Mouse (Mus musculus): Measurements from ENCODE around the gene Pan2. TPM values are rescaled to one million over a fixed set of nuclear protein-coding genes. Genes with fewer than 3 reads are reported as not detected.
"Not testable (repeated sequence)": the region's sequence is repeated elsewhere in the genome, so short reads cannot be mapped to it uniquely, and the experiment has no call there.

The Pan2 gene
- polyA plus RNA-seq, 1 experiment: 0.31 TPM

DNA sequence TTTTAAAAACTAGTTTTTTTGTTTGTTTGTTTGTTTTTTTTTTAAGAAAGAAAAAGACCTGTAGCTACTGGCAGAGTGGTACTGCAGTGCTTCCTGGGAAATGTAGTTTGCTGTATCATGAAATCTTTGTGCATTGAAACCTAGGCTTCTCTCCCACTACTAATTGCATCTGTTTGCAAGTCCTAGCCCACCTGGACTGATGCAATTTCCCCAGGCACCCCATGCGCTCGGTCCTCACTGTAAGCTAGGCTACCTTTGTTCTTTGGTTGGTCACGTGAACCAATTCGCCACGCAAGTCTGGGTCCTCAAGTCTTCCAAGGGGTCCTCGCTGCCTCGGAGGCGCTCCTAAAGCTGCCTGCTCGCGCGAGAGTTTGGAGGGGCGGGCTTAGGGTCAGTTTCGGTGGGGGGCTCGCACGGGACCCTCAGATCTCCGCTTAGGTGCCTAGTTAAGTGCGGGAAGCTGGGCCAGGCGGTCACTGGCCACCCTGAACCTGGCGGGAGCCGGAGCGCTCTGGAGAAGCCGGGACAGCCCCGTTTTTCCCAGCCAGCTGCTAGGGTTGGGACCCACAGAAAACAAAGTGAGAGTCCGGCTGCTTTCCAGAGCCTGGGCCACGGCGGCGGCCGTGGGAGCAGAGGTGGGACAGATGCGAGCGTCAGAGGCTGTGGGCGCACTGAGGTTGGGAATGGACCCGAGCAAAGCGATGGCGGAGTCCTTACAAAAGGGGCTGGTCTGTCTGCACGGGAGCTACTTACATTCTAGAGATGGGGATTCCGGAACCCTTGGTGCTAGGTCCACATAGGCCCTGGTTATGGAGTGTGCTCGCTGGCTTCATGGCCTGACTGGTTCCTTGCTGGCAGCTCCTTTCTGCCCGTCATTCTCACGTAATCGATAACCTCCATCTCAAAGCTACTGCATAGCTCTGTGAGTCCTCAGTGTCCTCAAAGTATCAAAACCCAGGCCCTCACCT lies 19.3 kb downstream of the Pan2 start, which contains the start of gene Cnpy2:
Cnpy2 (plus strand) TSS at position 319 of the 968 bp plus-strand sequence.
- Histone ChIP-seq H3K36me3 (ENCODE audit: control insufficient read depth) (peaks cover 61% of the 10 kb centered on the region), H3K4me3 (replicated peaks) (peak within 1 kb of the TSS; percentile 80), H3K9me3 (ENCODE audit: control insufficient read depth, low read length) (no peaks in the 10 kb centered on the region), H3K4me1 (ENCODE audit: control insufficient read depth) (peaks cover 28% of the 10 kb centered on the region), H3K27me3 (ENCODE audit: control insufficient read depth) (no peaks in the 10 kb centered on the region)
- peak; percentile 84 for TF ChIP-seq GATA1 (IDR thresholded peaks at IDR 0.05; ENCODE audit: low read length)
- no peak for TF ChIP-seq TAL1 (IDR thresholded peaks at IDR 0.05; ENCODE audit: low read length)

DNA sequence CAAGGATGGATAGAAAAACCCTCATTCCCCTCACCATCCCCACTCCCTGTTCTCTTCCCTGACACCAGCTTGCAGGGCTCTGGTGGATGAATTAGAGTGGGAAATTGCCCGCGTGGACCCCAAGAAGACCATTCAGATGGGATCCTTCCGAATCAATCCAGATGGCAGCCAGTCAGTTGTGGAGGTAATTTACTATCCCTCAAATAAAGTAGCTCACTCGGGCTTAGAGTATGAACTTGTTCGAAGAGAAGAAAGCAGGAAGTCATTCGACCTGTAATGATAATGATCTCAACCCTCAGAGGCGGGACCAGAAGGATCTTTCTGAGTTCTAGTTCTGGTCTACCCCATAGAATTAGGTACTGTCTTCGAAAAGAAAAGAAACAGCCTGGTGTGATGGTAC lies 20.4 kb downstream of the Pan2 start:
- Histone ChIP-seq H3K4me3 (replicated peaks) (peak overlapping the region; percentile 80), H3K27me3 (ENCODE audit: control insufficient read depth) (no peaks in the 10 kb centered on the region), H3K4me1 (ENCODE audit: control insufficient read depth) (peaks cover 28% of the 10 kb centered on the region), H3K36me3 (ENCODE audit: control insufficient read depth) (peaks cover 58% of the 10 kb centered on the region), H3K9me3 (ENCODE audit: control insufficient read depth, low read length) (no peaks in the 10 kb centered on the region)
- TF ChIP-seq GATA1 (IDR thresholded peaks at IDR 0.05; ENCODE audit: low read length) (no peak), TAL1 (IDR thresholded peaks at IDR 0.05; ENCODE audit: low read length) (no peak)

DNA sequence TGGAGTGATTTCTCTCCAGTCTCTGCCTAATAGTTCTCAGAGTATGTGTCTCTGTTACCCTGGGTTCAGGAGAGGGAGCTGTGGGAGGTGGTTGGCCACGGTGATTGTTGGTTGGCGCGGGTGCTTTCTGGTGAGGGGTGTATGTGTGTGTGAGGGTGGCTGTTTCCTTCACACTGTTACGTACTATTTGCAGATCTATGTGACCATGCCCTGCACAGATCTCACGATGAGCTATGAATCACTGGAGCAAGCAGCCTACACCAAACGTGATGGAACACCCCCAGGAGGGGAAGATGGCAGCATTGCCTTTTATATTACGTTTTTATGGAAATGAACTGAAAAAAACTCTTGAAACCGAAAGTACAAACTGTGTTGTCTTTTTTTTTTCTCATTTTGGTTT lies 23.7 kb downstream of the Pan2 start:
- Histone ChIP-seq H3K36me3 (ENCODE audit: control insufficient read depth) (peaks cover 35% of the 10 kb centered on the region), H3K4me3 (replicated peaks) (no peak overlapping the region), H3K9me3 (ENCODE audit: control insufficient read depth, low read length) (no peaks in the 10 kb centered on the region), H3K27me3 (ENCODE audit: control insufficient read depth) (no peaks in the 10 kb centered on the region), H3K4me1 (ENCODE audit: control insufficient read depth) (peaks cover 25% of the 10 kb centered on the region)
- TF ChIP-seq GATA1 (IDR thresholded peaks at IDR 0.05; ENCODE audit: low read length) (no peak), TAL1 (IDR thresholded peaks at IDR 0.05; ENCODE audit: low read length) (no peak)

DNA sequence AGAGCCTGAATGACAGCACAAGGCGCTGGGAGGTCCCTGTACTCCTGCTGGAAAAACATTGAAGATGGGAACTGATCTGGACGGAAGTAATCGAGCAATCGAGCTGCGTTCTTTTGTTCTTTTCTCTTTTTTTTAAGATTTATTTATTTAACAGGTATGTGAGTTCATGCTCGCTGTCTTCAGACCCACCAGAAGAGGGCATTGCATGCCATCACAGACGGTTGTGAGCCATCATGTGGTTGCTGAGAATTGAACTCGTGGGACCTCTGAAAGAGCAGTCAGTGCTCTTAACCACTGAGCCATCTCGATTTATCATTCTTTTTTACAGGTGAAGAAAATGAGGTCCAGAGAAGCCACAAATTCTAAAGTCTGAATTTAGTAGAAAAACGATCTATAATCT lies 24.5 kb downstream of the Pan2 start:
- peaks cover 35% of the 10 kb centered on the region for H3K36me3 ChIP-seq (ENCODE audit: control insufficient read depth)
- no peak for TF ChIP-seq TAL1 (IDR thresholded peaks at IDR 0.05; ENCODE audit: low read length)
- TF ChIP-seq GATA1 (IDR thresholded peaks at IDR 0.05; ENCODE audit: low read length): no peak
- no peaks in the 10 kb centered on the region for H3K27me3 ChIP-seq (ENCODE audit: control insufficient read depth)
- H3K4me3 ChIP-seq (replicated peaks): no peak overlapping the region
- H3K9me3 ChIP-seq (ENCODE audit: control insufficient read depth, low read length): no peaks in the 10 kb centered on the region
- H3K4me1 ChIP-seq (ENCODE audit: control insufficient read depth): peaks cover 21% of the 10 kb centered on the region

DNA sequence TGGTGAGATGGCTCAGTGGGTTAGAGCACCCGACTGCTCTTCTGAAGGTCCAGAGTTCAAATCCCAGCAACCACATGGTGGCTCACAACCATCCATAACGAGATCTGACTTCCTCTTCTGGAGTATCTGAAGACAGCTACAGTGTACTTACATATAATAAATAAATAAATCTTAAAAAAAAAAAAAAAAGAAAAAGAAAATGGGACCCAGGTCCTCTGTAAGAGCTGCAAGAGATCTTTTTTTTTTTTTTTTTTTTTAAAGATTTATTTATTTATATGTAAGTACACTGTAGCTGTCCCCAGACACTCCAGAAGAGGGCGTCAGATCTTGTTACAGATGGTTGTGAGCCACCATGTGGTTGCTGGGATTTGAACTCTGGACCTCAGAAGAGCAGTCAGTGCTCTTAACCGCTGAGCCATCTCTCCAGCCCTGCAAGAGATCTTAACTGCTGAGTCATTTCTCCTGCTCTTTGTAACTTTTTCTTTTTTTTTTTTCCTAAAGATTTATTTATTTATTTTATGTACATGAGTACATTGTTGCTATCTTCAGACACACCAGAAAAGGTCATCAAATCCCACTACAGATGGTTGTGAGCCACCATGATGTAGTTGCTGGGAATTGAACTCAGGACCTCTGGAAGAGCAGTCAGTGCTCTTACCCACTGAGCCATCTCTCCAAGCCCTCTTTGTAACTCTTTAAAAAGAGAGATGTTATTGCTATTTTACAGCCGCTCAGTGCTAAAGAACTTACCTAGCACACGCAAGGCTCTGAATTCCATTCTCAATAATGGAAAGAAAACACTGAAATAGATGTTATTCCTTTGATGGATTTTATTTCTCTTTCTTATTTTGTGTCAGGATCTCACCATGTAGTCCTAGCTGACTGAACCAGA lies 29.5 kb downstream of the Pan2 start:
- not testable (repeated sequence) for H3K4me3 ChIP-seq (replicated peaks); H3K9me3 ChIP-seq (ENCODE audit: control insufficient read depth, low read length); H3K27me3 ChIP-seq (ENCODE audit: control insufficient read depth)
- H3K4me1 ChIP-seq (ENCODE audit: control insufficient read depth): peaks cover 40% of the 10 kb centered on the region
- peaks cover 12% of the 10 kb centered on the region for H3K36me3 ChIP-seq (ENCODE audit: control insufficient read depth)

DNA sequence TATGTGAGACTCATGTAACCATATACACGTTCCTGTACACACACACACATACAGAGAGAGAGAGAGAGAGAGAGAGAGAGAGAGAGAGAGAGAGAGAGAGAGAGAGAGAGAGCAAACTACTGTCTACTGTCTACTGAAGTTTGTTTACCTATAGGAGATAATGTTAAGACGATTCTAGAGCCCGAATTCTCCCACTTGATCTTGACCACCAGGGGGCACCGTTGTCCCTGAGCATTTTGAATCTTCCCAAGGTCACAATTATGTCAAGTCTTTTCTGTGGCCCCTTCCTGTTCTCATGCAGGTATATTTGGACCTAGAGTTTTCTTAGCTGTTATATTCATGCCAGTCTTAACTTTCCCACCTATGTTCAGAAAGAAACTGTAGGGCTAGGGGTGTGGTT lies 32.4 kb downstream of the Pan2 start:
- H3K36me3 ChIP-seq (ENCODE audit: control insufficient read depth): peaks cover 19% of the 10 kb centered on the region
- H3K4me1 ChIP-seq (ENCODE audit: control insufficient read depth): peaks cover 66% of the 10 kb centered on the region
- TF ChIP-seq GATA1 (IDR thresholded peaks at IDR 0.05; ENCODE audit: low read length) (no peak), TAL1 (IDR thresholded peaks at IDR 0.05; ENCODE audit: low read length) (no peak)

DNA sequence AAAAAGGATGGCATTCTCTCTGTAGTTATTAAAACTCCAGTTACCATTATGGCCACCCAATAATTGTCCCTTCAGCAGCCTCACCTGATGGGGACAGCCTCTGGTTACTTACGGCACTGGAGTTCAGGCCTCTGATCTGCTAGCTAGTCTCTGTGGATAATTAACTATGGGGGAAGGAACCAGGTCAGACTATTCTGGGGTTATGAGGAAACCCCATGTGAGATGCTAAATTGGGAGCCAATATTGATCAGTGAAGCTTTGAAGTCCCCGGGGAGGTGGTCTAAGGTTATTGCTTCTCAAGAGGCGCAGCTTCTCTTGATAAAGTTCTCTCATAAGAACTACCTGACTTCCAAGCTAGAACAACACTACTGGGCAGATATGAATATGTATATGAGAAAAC lies 33.1 kb downstream of the Pan2 start:
- peaks cover 71% of the 10 kb centered on the region for H3K4me1 ChIP-seq (ENCODE audit: control insufficient read depth)
- peak overlapping the region; percentile 95 for H3K4me3 ChIP-seq (replicated peaks)
- no peaks in the 10 kb centered on the region for H3K27me3 ChIP-seq (ENCODE audit: control insufficient read depth)
- peaks cover 25% of the 10 kb centered on the region for H3K36me3 ChIP-seq (ENCODE audit: control insufficient read depth)
- H3K9me3 ChIP-seq (ENCODE audit: control insufficient read depth, low read length): no peaks in the 10 kb centered on the region
- TF ChIP-seq GATA1 (IDR thresholded peaks at IDR 0.05; ENCODE audit: low read length) (no peak), TAL1 (IDR thresholded peaks at IDR 0.05; ENCODE audit: low read length) (no peak)

More for the DNA sequence above, 32.4 kb downstream of the Pan2 start:
- Histone ChIP-seq H3K27me3 (ENCODE audit: control insufficient read depth) (no peaks in the 10 kb centered on the region), H3K9me3 (ENCODE audit: control insufficient read depth, low read length) (no peaks in the 10 kb centered on the region), H3K4me3 (replicated peaks) (peak overlapping the region; percentile 95)

DNA sequence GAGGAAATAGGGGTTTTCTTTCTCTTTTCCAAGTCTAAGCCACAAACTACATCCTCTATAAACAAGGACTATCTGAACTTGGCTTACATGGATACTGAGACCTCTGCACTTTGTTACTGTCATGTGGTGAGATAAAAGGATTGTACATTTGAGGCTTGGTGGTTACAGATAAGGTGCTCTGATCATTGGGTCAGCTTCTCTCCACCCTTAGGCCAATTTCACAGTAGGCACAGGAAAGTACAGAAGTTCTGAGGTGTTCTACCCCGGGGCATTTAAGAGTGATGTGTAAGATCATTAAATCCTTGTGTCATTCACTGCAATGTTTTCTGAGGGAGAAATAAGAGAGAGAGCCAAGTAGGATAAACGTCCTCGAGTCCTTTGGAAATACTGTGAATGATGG lies 33.5 kb downstream of the Pan2 start:
- peaks cover 74% of the 10 kb centered on the region for H3K4me1 ChIP-seq (ENCODE audit: control insufficient read depth)
- H3K9me3 ChIP-seq (ENCODE audit: control insufficient read depth, low read length): no peaks in the 10 kb centered on the region
- H3K4me3 ChIP-seq (replicated peaks): peak overlapping the region; percentile 95
- H3K36me3 ChIP-seq (ENCODE audit: control insufficient read depth): peaks cover 29% of the 10 kb centered on the region
- peak; percentile 68 for TF ChIP-seq GATA1 (IDR thresholded peaks at IDR 0.05; ENCODE audit: low read length)
- peak; percentile 46; the same call in 1 of the 3 replicates for TF ChIP-seq TAL1 (IDR thresholded peaks at IDR 0.05; ENCODE audit: low read length)
- no peaks in the 10 kb centered on the region for H3K27me3 ChIP-seq (ENCODE audit: control insufficient read depth)

All from erythroblast, embryonic 14.5 days (primary cell).